Mouse (Mus musculus): Measurements from ENCODE around the gene Hyal1. TPM values are rescaled to one million over a fixed set of nuclear protein-coding genes. Genes with fewer than 3 reads are reported as not detected.
"Not testable (repeated sequence)": the region's sequence is repeated elsewhere in the genome, so short reads cannot be mapped to it uniquely, and the experiment has no call there.

Hyal1 gene
- polyA plus RNA-seq, 1 experiment from 2014 or later = 7.2 TPM

DNA sequence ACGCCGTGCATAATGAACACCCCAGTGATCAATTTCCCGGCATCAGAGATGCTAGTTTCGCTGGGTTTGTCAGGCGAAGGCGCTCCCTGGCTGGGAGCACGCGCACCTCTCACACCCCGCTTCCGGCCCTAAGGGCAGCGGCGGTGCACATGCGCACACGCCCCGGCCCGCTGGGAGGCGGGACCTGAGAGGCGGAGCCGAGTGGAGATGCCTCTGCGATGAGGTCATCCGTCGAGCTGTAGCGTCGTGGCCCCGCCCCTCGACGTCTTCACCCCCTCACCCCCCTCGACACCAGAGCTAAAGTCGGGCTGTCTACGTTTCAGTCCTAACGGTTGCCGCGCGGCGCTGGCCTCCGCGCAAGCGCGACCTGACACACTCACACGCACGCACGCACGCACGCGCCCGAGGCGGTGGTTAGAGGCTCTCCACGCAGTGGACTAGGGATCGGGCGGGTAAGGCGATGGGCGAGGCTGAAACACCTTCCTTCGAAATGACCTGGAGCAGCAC is 22.4 kb upstream of the Hyal1 start:
- peak overlapping the region; percentile 88 for H3K27ac ChIP-seq (ENCODE audit: low read length)
- peak; percentile 94 for ATAC-seq
- WGBS = 1% methylated on average over 52 of the region's 53 CpGs
- H3K9ac ChIP-seq (replicated peaks; ENCODE audit: low read depth, low read length) = peak overlapping the region; percentile 86
- H3K9me3 ChIP-seq (ENCODE audit: control insufficient read depth, low read length) = no peaks in the 10 kb centered on the region
- peak overlapping the region; percentile 86 for H3K4me3 ChIP-seq (replicated peaks; ENCODE audit: low read length)
- peaks cover 21% of the 10 kb centered on the region for H3K36me3 ChIP-seq (ENCODE audit: control insufficient read depth, insufficient read depth)
- peaks cover 41% of the 10 kb centered on the region for H3K4me1 ChIP-seq (replicated peaks; ENCODE audit: control insufficient read depth, insufficient read depth, low read length)
- H3K27me3 ChIP-seq (replicated peaks; ENCODE audit: control insufficient read depth, insufficient read depth, low read length) = peaks cover 30% of the 10 kb centered on the region
- H3K4me2 ChIP-seq (ENCODE audit: low read length) = peak overlapping the region; percentile 97

DNA sequence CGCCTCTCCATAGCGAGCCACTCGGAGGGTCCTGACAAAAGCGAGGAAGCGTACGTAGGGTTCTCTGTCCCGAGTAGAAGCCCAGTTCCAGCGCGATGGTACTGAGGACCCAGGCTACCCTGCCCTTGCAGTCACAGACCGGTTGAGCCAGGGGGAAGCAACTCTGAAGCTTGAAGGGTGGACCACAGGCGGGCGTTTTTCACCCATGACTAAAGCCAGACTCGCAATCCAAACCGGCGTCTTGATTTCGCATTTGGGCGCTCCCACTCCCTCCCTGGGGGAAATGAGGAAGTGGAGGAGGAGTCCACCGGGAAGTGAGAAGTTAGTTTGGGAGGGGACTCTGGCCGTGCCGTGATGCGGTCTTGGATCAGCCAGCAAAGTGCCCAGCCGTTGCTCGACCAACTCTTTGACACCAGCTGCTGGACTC is 21.7 kb upstream of the Hyal1 start:
- Histone ChIP-seq H3K9me3 (ENCODE audit: control insufficient read depth, low read length) (no peaks in the 10 kb centered on the region), H3K27ac (ENCODE audit: low read length) (peak overlapping the region; percentile 88), H3K4me1 (replicated peaks; ENCODE audit: control insufficient read depth, insufficient read depth, low read length) (peaks cover 41% of the 10 kb centered on the region), H3K9ac (replicated peaks; ENCODE audit: low read depth, low read length) (peak overlapping the region; percentile 86), H3K36me3 (ENCODE audit: control insufficient read depth, insufficient read depth) (peaks cover 28% of the 10 kb centered on the region), H3K27me3 (replicated peaks; ENCODE audit: control insufficient read depth, insufficient read depth, low read length) (peaks cover 24% of the 10 kb centered on the region), H3K4me2 (ENCODE audit: low read length) (peak overlapping the region; percentile 97), H3K4me3 (replicated peaks; ENCODE audit: low read length) (peak overlapping the region; percentile 86)
- WGBS = under 1% methylated on average over 23 of the region's 23 CpGs
- peak; percentile 24 for ATAC-seq

DNA sequence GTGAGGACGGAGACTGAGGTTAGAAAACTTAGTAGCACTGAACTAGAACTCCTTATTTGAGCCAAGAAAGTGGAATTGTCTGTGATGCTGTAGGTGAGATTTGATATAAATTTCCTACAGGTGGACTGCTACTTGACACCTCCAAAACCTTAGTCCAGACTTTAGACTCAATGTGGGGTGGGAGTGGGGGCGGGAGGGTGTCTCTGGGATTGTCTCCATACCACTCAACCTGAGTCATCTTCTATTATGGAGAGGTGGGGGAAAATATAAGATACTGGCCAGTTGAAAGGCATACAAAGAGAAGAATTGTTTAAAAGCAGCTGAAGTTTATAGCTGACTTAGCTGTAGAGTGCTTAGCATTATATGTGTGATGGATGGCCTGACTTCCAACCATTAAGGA is 21.0 kb upstream of the Hyal1 start:
- Histone ChIP-seq H3K4me3 (replicated peaks; ENCODE audit: low read length) (peak overlapping the region; percentile 86), H3K27me3 (replicated peaks; ENCODE audit: control insufficient read depth, insufficient read depth, low read length) (peaks cover 18% of the 10 kb centered on the region), H3K4me1 (replicated peaks; ENCODE audit: control insufficient read depth, insufficient read depth, low read length) (peaks cover 41% of the 10 kb centered on the region), H3K27ac (ENCODE audit: low read length) (no peak overlapping the region), H3K36me3 (ENCODE audit: control insufficient read depth, insufficient read depth) (peaks cover 28% of the 10 kb centered on the region), H3K4me2 (ENCODE audit: low read length) (peak overlapping the region; percentile 97), H3K9me3 (ENCODE audit: control insufficient read depth, low read length) (no peaks in the 10 kb centered on the region), H3K9ac (replicated peaks; ENCODE audit: low read depth, low read length) (peak overlapping the region; percentile 86)
- WGBS = 45% methylated on average over 2 of the region's 2 CpGs
- no peak for ATAC-seq

DNA sequence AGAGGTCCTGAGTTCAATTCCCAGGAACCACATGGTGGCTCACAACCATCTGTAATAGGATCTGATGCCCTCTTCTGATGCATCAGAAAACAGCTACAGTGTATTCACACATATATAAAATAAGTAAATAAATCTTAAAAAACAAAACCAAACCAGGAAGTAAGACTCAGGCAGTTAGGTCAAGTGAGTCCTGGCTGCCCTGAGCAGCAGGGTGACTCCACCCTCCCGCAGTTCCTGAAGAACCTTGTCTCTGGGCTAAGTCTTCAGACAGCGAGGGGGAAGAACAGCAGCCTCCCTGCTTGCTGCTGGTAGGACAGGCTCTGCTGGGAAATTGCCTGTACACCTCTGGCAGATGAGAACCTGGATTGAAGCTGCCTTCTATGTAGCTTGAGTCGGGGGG is 20.4 kb upstream of the Hyal1 start:
- H3K4me3 ChIP-seq (replicated peaks; ENCODE audit: low read length) = no peak overlapping the region
- no peak for ATAC-seq
- 84% methylated on average over 3 of the region's 3 CpGs for WGBS
- no peak overlapping the region for H3K27ac ChIP-seq (ENCODE audit: low read length)
- peaks cover 30% of the 10 kb centered on the region for H3K36me3 ChIP-seq (ENCODE audit: control insufficient read depth, insufficient read depth)
- no peak overlapping the region for H3K9ac ChIP-seq (replicated peaks; ENCODE audit: low read depth, low read length)
- H3K27me3 ChIP-seq (replicated peaks; ENCODE audit: control insufficient read depth, insufficient read depth, low read length) = peaks cover 13% of the 10 kb centered on the region
- H3K4me1 ChIP-seq (replicated peaks; ENCODE audit: control insufficient read depth, insufficient read depth, low read length) = peaks cover 35% of the 10 kb centered on the region
- H3K9me3 ChIP-seq (ENCODE audit: control insufficient read depth, low read length) = no peaks in the 10 kb centered on the region
- no peak overlapping the region for H3K4me2 ChIP-seq (ENCODE audit: low read length)

DNA sequence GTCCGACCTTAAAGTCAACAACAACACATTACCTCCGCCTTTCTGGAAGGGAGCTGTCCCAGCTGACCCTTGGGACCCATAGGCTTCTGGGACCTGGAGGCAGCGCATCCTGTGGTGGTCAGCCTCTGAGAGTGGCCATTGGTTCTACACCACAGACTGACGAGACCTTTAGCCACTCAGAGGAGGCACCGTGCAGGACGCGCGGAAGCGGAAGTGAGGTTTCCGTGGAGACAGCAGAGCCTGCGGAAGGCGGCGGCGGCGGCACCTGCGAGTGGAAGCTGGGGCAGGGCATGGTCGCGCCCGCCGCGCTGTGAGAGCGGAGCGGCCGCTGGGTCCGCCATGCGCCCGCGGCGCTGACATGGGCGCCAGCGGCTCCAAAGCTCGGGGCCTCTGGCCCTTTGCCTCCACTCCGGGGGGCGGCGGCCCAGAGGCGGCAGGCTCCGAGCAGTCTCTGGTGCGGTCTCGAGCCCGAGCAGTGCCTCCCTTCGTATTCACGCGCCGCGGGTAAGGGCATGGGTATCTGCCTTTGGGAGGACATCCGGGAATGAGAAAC is 13.6 kb upstream of the Hyal1 start, which contains the start of gene Tusc2:
Tusc2 (plus strand) TSS at position 227 of the 553 bp plus-strand sequence.
- peaks cover 26% of the 10 kb centered on the region for H3K36me3 ChIP-seq (ENCODE audit: control insufficient read depth, insufficient read depth)
- peak within 1 kb of the TSS; percentile 64 for H3K27ac ChIP-seq (ENCODE audit: low read length)

DNA sequence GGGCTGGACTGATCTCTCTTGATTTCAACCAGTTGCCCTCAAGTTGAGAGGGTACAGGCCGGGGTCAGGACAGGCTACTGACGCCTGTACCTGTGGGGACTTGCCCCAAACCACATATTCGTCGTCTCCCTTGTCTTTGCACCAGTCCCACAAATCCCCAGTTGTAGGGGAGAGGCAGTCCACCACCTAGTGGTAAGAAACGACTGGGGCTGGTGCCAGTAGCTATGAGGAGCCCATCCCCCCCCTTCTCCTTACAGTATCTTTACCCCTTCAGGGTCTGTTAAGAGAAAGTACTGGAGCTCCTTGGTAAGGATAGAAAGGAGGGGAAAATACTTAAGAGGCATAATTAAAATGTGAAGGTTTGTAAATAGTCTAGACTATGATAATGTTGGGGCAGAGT is 11.2 kb upstream of the Hyal1 start:
- not testable (repeated sequence) for H3K9me3 ChIP-seq (ENCODE audit: control insufficient read depth, low read length); H3K27ac ChIP-seq (ENCODE audit: low read length); H3K4me2 ChIP-seq (ENCODE audit: low read length); H3K27me3 ChIP-seq (replicated peaks; ENCODE audit: control insufficient read depth, insufficient read depth, low read length); H3K9ac ChIP-seq (replicated peaks; ENCODE audit: low read depth, low read length); ATAC-seq; H3K36me3 ChIP-seq (ENCODE audit: control insufficient read depth, insufficient read depth); H3K4me3 ChIP-seq (replicated peaks; ENCODE audit: low read length)
- WGBS = 52% methylated on average over 5 of the region's 5 CpGs
- H3K4me1 ChIP-seq (replicated peaks; ENCODE audit: control insufficient read depth, insufficient read depth, low read length) = peaks cover 28% of the 10 kb centered on the region

More for the DNA sequence above, 13.6 kb upstream of the Hyal1 start, which contains the start of gene Tusc2:
- no peaks in the 10 kb centered on the region for H3K27me3 ChIP-seq (replicated peaks; ENCODE audit: control insufficient read depth, insufficient read depth, low read length)
- WGBS = under 1% methylated on average over 46 of the region's 46 CpGs
- H3K4me2 ChIP-seq (ENCODE audit: low read length) = peak within 1 kb of the TSS; percentile 85
- H3K4me1 ChIP-seq (replicated peaks; ENCODE audit: control insufficient read depth, insufficient read depth, low read length) = peaks cover 17% of the 10 kb centered on the region
- peak within 1 kb of the TSS; percentile 84 for H3K9ac ChIP-seq (replicated peaks; ENCODE audit: low read depth, low read length)
- peak within 1 kb of the TSS; percentile 80 for H3K4me3 ChIP-seq (replicated peaks; ENCODE audit: low read length)
- H3K9me3 ChIP-seq (ENCODE audit: control insufficient read depth, low read length) = no peaks in the 10 kb centered on the region
- peak; percentile 98 for ATAC-seq

DNA sequence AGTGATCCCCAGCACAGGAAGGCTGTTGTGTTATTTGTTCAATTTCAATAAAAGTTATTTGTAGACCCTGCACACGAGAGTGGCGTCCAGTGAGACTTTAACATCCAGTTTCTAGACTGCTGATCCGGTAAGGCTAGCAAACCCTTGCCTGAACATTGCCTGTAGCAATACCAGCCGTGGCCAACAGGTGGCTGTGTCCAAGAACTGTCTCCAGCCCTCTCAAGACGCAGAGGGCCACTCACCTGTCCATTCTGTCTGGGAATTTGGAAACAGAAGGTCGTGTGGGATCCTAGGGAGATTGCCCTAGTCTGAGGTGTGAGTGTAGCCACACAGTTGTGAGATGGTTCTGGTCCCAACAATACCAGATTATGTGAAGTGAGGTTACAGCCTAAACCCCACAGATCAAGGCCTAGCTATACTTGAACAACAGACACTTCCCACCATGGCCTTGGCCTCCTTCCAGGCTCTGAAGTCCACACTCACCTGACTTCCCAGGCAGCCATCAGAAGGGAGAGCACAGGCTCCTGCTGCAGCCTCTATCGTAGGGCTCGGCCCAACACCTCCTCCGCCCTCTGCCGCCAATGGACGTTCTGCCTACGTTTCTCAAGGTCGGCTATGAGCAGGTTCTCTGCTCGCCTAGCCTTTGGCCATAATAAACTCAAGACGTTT is 10.6 kb upstream of the Hyal1 start:
- Histone ChIP-seq H3K4me2 (ENCODE audit: low read length) (no peak overlapping the region), H3K27me3 (replicated peaks; ENCODE audit: control insufficient read depth, insufficient read depth, low read length) (no peaks in the 10 kb centered on the region), H3K4me3 (replicated peaks; ENCODE audit: low read length) (no peak overlapping the region), H3K27ac (ENCODE audit: low read length) (no peak overlapping the region), H3K4me1 (replicated peaks; ENCODE audit: control insufficient read depth, insufficient read depth, low read length) (peaks cover 34% of the 10 kb centered on the region), H3K36me3 (ENCODE audit: control insufficient read depth, insufficient read depth) (peaks cover 8% of the 10 kb centered on the region; the same call in 1 of the 2 replicates), H3K9ac (replicated peaks; ENCODE audit: low read depth, low read length) (no peak overlapping the region), H3K9me3 (ENCODE audit: control insufficient read depth, low read length) (no peaks in the 10 kb centered on the region)
- 59% methylated on average over 15 of the region's 15 CpGs for WGBS
- ATAC-seq = no peak

DNA sequence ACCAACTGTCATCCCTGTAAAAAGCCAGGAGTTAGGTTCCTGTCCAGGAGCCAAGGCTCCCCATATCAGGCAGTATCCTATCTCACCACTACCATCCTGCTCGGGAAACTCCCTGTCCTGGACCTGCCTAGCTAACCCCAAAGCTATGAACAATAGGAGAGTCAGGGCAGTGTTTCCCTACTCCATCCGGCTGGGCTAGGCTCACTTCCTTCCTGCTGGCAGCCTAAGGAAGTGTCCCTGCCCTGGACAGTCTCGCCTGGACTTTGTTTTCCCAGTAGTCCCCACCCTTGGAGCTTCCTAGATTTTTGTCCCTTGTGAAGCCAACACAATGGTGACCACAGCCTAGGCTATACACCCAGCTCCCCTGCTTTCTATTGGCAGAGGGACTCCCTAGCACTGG is 9.9 kb upstream of the Hyal1 start:
- Histone ChIP-seq H3K9me3 (ENCODE audit: control insufficient read depth, low read length) (no peaks in the 10 kb centered on the region), H3K4me2 (ENCODE audit: low read length) (no peak overlapping the region), H3K36me3 (ENCODE audit: control insufficient read depth, insufficient read depth) (peaks cover 6% of the 10 kb centered on the region), H3K9ac (replicated peaks; ENCODE audit: low read depth, low read length) (no peak overlapping the region), H3K27ac (ENCODE audit: low read length) (no peak overlapping the region), H3K4me1 (replicated peaks; ENCODE audit: control insufficient read depth, insufficient read depth, low read length) (peaks cover 41% of the 10 kb centered on the region), H3K27me3 (replicated peaks; ENCODE audit: control insufficient read depth, insufficient read depth, low read length) (no peaks in the 10 kb centered on the region), H3K4me3 (replicated peaks; ENCODE audit: low read length) (no peak overlapping the region)
- no peak for ATAC-seq
- WGBS = 70% methylated on average over 3 of the region's 3 CpGs

DNA sequence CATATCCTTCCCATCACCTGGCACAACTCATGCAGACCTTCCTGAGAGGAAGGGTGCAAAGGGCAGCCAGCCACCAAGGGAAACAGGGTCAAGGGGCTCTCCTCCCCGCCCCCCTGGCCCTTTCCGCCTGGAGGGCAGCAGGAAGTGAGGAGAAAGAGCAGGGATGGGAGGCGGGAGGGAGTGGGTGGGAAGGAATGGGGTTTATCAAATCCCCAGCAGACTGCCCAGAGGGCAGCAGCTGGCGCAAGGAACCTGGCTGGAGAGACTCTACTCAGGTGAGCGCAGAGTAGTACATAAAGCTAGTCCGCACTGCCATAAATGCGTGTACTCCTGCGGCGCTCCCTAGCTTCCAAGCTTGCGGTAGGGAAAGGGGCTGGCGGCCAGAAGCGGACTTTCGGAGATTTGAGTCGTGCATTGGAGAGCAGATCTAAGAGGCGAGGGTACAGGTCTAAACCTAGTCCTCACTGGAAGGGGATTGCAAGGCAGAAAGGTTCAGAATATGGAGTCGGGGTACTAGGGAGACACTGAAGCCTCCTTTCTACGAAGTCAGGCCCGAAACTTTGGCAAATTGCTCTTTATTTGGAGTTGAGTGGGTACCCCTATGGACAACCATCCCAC is 8.9 kb upstream of the Hyal1 start, which contains the start of gene Hyal2:
Hyal2 (plus strand) TSS at position 244 of the 618 bp plus-strand sequence.
- Histone ChIP-seq H3K4me2 (ENCODE audit: low read length) (peak within 1 kb of the TSS; percentile 95), H3K9ac (replicated peaks; ENCODE audit: low read depth, low read length) (peak within 1 kb of the TSS; percentile 88), H3K27ac (ENCODE audit: low read length) (peak within 1 kb of the TSS; percentile 85), H3K36me3 (ENCODE audit: control insufficient read depth, insufficient read depth) (peaks cover 15% of the 10 kb centered on the region), H3K4me3 (replicated peaks; ENCODE audit: low read length) (peak within 1 kb of the TSS; percentile 83), H3K4me1 (replicated peaks; ENCODE audit: control insufficient read depth, insufficient read depth, low read length) (peaks cover 46% of the 10 kb centered on the region), H3K9me3 (ENCODE audit: control insufficient read depth, low read length) (no peaks in the 10 kb centered on the region), H3K27me3 (replicated peaks; ENCODE audit: control insufficient read depth, insufficient read depth, low read length) (no peaks in the 10 kb centered on the region)
- 7% methylated on average over 18 of the region's 18 CpGs for WGBS
- no peak for ATAC-seq

All from forebrain, embryonic 16.5 days (tissue).